Mouse (Mus musculus) monocyte, adult 5-6 weeks (primary cell): ENCODE data around the gene Gnpda2. TPM values are rescaled to one million over a fixed set of nuclear protein-coding genes. Genes with fewer than 3 reads are reported as not detected.

ENCODE experiments used
- ATAC-seq: fragments of 153-309, 156-312 bp; replicated peaks from 2 replicates; pipeline ENCODE4 v1.8.0; 2017; ENCODE audit warnings: mild to moderate bottlenecking; ENCODE audit not compliant: low TSS enrichment, insufficient number of reproducible peaks, severe bottlenecking, poor library complexity, low FRiP score
- total RNA-seq: library from RNA; stranded (forward); fragments of 200-1000, 200-491, 200-594 nt; gene quantifications from 3 replicates; pipeline ENCODE4 v1.2.3, GENCODE M21; 2017

Gene Gnpda2
- total RNA-seq = 21.7 to 28.8 TPM (median 22.9 TPM) in 3 replicates

DNA sequence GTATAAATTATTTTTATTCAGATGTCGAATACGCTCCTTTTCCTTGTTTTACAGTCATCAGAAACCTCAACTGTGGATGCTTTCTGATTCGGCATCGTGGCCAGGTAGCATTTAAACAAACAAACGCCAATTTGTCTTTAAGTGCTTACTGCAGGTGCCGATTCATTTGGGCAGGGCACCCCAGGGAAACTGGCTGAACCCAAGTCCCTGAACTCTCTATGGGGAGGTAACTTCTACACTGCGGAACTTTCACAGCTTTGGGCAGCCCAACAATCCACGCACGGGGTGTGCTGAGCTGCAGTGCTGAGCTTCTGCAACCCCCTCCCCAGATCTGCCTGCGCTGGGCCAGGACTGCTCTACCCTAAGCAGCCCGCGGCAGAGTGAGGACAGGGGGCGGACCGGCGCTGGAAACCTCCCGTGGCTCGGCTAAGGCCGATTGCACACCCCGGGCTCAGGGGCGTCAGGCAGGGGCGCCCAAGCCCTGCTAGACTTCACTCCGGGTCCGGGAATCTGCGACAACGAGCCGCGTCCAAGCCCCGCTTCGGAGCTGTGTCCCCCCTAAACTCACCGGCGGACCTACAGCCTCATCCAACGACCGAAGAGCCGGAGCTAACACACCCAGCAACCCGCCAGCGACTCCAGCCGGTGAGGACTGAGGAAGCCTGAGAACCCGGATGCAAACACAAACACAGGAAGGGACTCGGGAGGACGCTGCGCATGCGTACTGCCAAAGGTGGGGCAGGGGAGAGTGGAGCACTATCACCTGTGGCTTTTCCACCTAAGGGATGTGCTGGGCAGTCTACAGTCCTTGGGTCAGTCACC lies at the start of gene Gnpda2:
Gnpda2 (minus strand) TSS at position 701 of the 822 bp plus-strand sequence.
- ATAC-seq = peak; percentile 92

DNA sequence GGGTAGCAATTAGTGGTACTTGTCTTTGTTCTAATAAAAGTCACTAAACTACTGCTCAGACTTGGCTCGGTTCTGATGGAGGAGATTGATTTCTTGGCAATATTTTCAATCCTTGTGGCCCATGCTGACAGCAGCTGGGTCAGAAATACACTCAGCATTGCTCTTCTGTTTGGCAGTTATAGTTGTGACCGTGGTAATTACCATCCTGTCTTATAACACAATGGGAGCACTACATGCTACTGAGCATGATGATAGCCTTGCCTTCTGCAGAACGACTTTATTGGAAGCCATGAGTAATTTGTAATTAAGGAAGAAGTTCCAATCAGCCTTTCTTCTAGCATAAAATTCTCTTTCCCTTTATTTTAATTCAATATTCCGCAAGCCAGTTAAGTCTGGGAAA lies 42.6 kb upstream of the Gnpda2 start:
- no peak for ATAC-seq

DNA sequence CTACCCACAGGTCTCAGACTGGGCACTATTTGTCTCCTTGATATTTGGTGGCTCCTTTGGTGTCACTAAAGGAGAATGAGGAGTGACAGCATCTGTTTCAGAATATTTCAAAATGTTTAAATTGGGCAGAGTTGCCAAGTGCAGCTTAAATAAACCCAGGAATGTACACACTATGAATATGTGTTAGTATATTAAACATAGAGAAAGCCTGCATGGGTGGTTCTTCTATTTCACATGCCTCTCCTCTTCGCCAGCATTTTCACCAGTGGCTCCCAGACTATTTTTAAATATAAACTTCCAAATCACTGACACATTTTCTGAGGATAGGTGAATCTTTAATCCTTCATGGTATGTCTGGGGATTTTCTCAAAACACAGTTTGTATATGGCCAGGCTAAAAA lies 28.8 kb upstream of the Gnpda2 start:
- ATAC-seq = no peak

DNA sequence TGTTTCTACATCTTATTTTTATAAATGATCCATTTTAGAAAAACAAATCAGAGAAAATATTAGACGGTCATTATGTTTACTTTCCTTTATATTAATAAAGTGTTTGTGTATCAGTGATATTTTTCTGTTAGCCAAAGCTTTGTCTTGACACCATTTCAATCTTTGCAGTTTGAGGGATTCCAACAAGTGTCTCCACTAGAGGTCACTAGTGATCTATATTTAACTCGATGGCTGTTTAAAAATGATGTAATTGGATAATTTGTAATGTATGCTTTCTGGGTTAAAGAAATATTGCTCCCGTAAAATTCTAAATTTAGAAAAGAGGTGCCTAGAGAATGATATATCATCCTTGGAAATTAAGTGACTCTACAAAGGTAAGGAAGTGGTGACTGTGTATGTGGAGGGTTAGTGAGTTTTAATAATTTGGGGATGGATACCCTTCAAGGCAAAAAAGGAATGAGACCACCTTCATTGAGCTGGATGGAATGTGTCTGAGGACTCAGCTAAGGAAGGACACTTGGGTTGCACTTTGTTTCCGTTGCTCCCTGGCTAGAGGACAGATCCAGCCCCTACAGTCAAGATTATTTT lies 21.2 kb upstream of the Gnpda2 start:
- ATAC-seq = no peak

DNA sequence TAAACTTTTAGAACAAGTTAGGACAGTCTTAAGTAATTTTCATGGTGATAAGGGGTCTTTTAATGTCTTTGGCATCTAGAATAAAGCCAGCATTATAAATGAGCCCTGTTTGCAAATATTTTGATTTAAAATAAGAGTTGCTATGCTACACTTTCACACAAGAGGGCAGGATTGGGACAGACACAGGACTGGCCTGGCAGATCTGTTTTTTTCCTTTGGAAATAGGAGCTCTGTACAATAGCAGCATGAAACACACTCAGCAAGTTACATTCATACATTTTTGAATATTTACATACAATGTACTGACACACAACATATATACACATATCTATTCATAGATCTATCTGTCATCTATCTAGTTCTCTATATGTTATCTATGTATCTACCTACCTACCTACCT lies 8.9 kb upstream of the Gnpda2 start:
- ATAC-seq = no peak

DNA sequence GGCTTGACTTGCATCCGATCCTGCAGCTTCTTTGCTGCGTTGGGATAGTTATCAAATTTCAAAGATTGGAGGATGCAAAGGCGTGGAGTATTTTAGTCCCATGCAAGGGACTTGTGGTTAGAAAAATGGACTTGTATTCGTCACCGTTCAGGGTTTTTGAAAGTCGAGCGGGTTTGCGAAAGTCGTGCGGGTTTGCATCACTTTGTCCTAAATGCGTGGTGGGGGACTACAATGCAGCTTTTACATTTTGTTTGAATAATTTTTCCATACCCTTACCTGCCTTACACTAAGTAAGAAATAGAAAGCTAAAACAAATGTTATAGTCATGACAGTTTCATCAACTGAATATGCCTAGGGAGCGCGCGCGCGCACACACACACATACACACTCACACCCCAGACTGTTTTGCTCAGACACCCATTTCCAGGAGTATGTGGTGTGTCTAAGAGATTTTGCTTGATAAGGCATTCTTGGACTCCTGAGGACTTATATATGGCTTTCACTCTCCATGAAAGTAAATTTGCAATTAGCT lies 34.7 kb downstream of the Gnpda2 start:
- ATAC-seq = no peak

DNA sequence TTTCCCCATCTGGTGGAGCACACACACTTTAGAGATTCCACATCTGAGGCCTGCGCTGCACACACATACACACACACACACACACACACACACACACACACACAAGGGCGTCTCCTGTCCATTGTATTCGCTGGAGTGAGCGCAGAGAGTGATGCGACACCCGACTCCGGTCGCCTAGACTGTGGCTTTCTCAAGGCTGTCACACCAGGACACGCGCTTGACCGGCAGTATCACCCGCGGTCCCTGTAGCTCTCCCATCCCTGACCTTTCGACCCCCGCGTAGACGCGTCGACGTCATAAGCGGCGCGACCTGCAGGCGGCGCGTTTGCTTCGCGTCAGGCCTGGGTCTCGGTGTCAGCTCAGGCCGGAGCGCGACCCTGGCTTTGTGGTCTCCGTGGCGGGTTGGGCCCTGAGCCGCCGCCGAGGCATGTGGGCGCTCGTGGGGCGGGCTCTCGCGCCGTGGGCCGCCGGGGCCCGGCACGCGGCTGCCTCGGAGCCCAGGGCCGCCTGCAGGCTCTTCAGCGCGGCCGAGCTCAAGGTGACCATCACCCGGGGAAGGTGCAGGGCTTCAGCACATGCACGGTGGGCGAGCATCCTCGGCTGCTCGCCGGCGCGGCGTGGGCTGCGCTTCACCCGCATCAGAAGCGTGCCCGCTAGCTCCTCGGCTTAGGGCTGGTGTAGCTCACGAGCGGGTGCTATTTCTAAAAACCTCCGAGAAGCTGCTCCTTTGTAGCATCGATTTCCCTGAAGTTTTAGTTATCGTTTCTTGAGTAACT lies 35.3 kb downstream of the Gnpda2 start, which contains the start of gene Guf1:
Guf1 (plus strand) TSS at position 296 of the 776 bp plus-strand sequence.
- ATAC-seq = peak; percentile 94

DNA sequence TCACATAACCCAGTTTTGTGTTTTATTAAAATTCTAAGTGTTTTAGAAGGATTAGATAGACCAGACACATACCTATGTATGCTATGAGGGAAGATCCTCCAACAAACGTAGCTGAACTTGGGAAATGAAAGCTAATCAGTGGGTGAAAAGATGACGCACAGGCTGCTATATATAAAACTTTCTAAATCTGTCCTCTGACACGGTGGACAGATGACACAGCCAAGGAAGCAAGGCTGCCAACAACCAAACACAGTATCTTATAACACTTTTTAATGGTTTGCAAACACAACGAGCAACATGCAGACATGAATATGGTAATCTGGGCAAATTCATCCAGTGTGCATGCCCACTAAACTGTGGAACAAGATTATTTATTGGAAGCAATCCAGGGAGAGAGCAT lies 49.7 kb downstream of the Gnpda2 start, which contains the start of gene Yipf7:
Yipf7 (minus strand) TSS at position 160 of the 400 bp plus-strand sequence.
- no peak for ATAC-seq

DNA sequence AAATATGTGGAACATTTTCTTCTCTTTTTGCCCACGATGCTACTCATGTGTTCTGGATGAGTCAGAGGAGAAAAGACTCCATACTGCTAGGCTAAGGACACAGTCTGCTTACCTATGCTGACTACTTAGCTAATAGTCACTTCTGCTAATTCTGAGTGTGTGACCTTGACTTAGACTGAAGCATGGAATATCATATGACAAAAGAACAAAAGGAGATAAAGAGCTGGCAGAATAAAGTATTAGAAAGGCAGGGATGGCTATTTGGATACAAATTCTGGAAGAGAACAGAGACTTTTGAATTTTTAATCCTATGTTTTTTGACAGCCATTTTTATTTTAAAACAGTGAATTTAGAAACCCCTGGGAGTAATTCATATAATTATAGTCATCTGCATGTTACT lies 50.5 kb downstream of the Gnpda2 start:
- ATAC-seq = no peak

DNA sequence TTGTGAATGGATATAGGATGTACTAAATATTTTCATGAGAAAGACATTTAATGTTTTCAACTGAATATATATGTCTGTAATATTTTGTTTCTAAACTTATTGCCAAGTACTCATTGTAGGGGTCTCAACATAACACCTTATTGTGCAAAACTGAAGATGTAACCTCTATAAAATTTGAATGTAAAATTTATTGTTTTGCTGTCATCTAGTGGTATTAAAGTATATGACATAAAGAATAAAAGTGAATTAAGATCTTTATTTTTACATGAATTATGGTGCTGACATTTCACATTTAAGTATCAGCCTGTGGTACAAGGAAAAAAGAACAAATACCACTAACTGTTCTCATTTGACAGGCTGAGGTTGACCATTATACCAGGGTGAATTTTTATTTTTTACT lies 68.2 kb downstream of the Gnpda2 start:
- ATAC-seq = no peak

Other genes starting within 250 kb of the Gnpda2 start
- 1.8 TPM in 1 of 3 replicates, not detected in the others for gene Yipf7, start 49.7 kb downstream of the Gnpda2 start, total RNA-seq
- gene Guf1, start 35.4 kb downstream of the Gnpda2 start, total RNA-seq = 17.9 to 27.7 TPM (median 27.1 TPM) in 3 replicates